Mouse (Mus musculus) liver, postnatal 0 days (tissue): ENCODE data around the gene Gm28035.

Experiments
- CTCF ChIP-seq: sonication (generic); IDR thresholded peaks from 2 replicates; pipeline ENCODE4 v1.5.1; 2016; ENCODE audit warnings: antibody characterized with exemption, low read depth
- EP300 ChIP-seq: IDR thresholded peaks from 2 replicates; pipeline ENCODE4 v1.6.1; 2016; ENCODE audit warnings: antibody characterized with exemption, low read depth, mild to moderate bottlenecking

DNA sequence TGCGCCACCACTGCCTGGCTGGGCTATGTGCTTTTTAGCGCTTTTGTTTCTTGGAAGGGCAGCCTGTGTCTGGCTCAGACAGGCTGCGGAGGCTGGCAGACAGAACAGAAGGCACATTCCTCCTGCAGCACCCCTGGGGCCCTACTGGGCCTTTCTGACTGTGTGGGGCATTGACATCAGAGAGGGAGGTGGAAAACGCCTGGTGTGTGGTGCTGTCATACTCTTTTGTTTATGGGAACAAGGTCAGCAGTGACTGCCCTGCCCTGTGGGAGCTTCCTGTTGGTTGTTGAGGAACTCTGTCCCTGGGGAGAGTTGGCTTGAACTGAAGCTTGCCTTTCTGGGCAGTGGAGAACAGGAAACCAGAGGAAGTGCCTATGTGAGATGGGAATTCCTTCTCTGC, 2.1 kb downstream of the Gm28035 start:
- TF ChIP-seq CTCF (no peak), EP300 (peak; percentile 36; the same call in 1 of the 2 replicates)
